Mouse (Mus musculus): ENCODE measurements around the gene Nme9. TPM values are rescaled to one million over a fixed set of nuclear protein-coding genes. Genes with fewer than 3 reads are reported as not detected.
A peak's percentile ranks its signal among the peaks of the same experiment; 100 is the strongest.

Gene Nme9
- polyA plus RNA-seq, 1 experiment from 2014 or later: not detected

- no peaks in the 10 kb centered on the region for H3K36me3 ChIP-seq (ENCODE audit: control insufficient read depth, insufficient read depth, low read length)
- H3K4me1 ChIP-seq (ENCODE audit: control insufficient read depth, insufficient read depth, low read length): no peaks in the 10 kb centered on the region
- 90% methylated on average over 4 of the region's 4 CpGs for WGBS
- no peak overlapping the region for H3K4me2 ChIP-seq (replicated peaks; ENCODE audit: low read depth, low read length)
- ATAC-seq (ENCODE audit: low FRiP score, low TSS enrichment): no peak
- H3K27ac ChIP-seq (ENCODE audit: low read depth, low read length): no peak overlapping the region
- no peak overlapping the region for H3K4me3 ChIP-seq (ENCODE audit: low read length)
- no peak overlapping the region for H3K9ac ChIP-seq (ENCODE audit: low read depth, low read length)
- no peaks in the 10 kb centered on the region for H3K9me3 ChIP-seq (ENCODE audit: control insufficient read depth, low read length)
- H3K27me3 ChIP-seq (ENCODE audit: control insufficient read depth, insufficient read depth, low read length): peaks cover 13% of the 10 kb centered on the region
These were observed 9.4 kb upstream of the Nme9 start for GRCm38 (mm10) chr9:99441647-99442433.

- ATAC-seq (ENCODE audit: low FRiP score, low TSS enrichment): peak; percentile 64
- H3K4me3 ChIP-seq (ENCODE audit: low read length): no peak overlapping the region
- no peaks in the 10 kb centered on the region for H3K36me3 ChIP-seq (ENCODE audit: control insufficient read depth, insufficient read depth, low read length)
- no peak overlapping the region for H3K4me2 ChIP-seq (replicated peaks; ENCODE audit: low read depth, low read length)
- no peaks in the 10 kb centered on the region for H3K9me3 ChIP-seq (ENCODE audit: control insufficient read depth, low read length)
- no peak overlapping the region for H3K9ac ChIP-seq (ENCODE audit: low read depth, low read length)
- WGBS: 32% methylated on average over 8 of the region's 8 CpGs
- H3K27ac ChIP-seq (ENCODE audit: low read depth, low read length): no peak overlapping the region
- no peaks in the 10 kb centered on the region for H3K27me3 ChIP-seq (ENCODE audit: control insufficient read depth, insufficient read depth, low read length)
- no peaks in the 10 kb centered on the region for H3K4me1 ChIP-seq (ENCODE audit: control insufficient read depth, insufficient read depth, low read length)
These were observed 6.6 kb upstream of the Nme9 start for GRCm38 (mm10) chr9:99444590-99445178.

GRCm38 (mm10) chr9:99446259-99446658, 5.0 kb upstream of the Nme9 start:
- Histone ChIP-seq H3K9me3 (ENCODE audit: control insufficient read depth, low read length) (no peaks in the 10 kb centered on the region), H3K27me3 (ENCODE audit: control insufficient read depth, insufficient read depth, low read length) (no peaks in the 10 kb centered on the region), H3K4me2 (replicated peaks; ENCODE audit: low read depth, low read length) (no peak overlapping the region), H3K4me1 (ENCODE audit: control insufficient read depth, insufficient read depth, low read length) (no peaks in the 10 kb centered on the region), H3K27ac (ENCODE audit: low read depth, low read length) (no peak overlapping the region), H3K36me3 (ENCODE audit: control insufficient read depth, insufficient read depth, low read length) (no peaks in the 10 kb centered on the region), H3K4me3 (ENCODE audit: low read length) (no peak overlapping the region), H3K9ac (ENCODE audit: low read depth, low read length) (no peak overlapping the region)
- ATAC-seq (ENCODE audit: low FRiP score, low TSS enrichment): no peak

- no peaks in the 10 kb centered on the region for H3K4me1 ChIP-seq (ENCODE audit: control insufficient read depth, insufficient read depth, low read length)
- no peaks in the 10 kb centered on the region for H3K27me3 ChIP-seq (ENCODE audit: control insufficient read depth, insufficient read depth, low read length)
- H3K9me3 ChIP-seq (ENCODE audit: control insufficient read depth, low read length): no peaks in the 10 kb centered on the region
- H3K36me3 ChIP-seq (ENCODE audit: control insufficient read depth, insufficient read depth, low read length): no peaks in the 10 kb centered on the region
- WGBS: 71% methylated on average over 3 of the region's 3 CpGs
- H3K9ac ChIP-seq (ENCODE audit: low read depth, low read length): no peak overlapping the region
- no peak overlapping the region for H3K4me2 ChIP-seq (replicated peaks; ENCODE audit: low read depth, low read length)
- no peak for ATAC-seq (ENCODE audit: low FRiP score, low TSS enrichment)
- no peak overlapping the region for H3K27ac ChIP-seq (ENCODE audit: low read depth, low read length)
- no peak overlapping the region for H3K4me3 ChIP-seq (ENCODE audit: low read length)
These were observed 4.0 kb upstream of the Nme9 start for GRCm38 (mm10) chr9:99447323-99447722.

- Histone ChIP-seq H3K9ac (ENCODE audit: low read depth, low read length) (no peak overlapping the region), H3K9me3 (ENCODE audit: control insufficient read depth, low read length) (no peaks in the 10 kb centered on the region), H3K36me3 (ENCODE audit: control insufficient read depth, insufficient read depth, low read length) (no peaks in the 10 kb centered on the region), H3K27me3 (ENCODE audit: control insufficient read depth, insufficient read depth, low read length) (no peaks in the 10 kb centered on the region), H3K4me1 (ENCODE audit: control insufficient read depth, insufficient read depth, low read length) (no peaks in the 10 kb centered on the region), H3K4me3 (ENCODE audit: low read length) (no peak overlapping the region), H3K27ac (ENCODE audit: low read depth, low read length) (no peak overlapping the region), H3K4me2 (replicated peaks; ENCODE audit: low read depth, low read length) (no peak overlapping the region)
- no peak for ATAC-seq (ENCODE audit: low FRiP score, low TSS enrichment)
- 40% methylated on average over 9 of the region's 9 CpGs for WGBS
These were observed 1.2 kb upstream of the Nme9 start for GRCm38 (mm10) chr9:99449886-99450647.

- Histone ChIP-seq H3K9me3 (ENCODE audit: control insufficient read depth, low read length) (no peaks in the 10 kb centered on the region), H3K4me3 (ENCODE audit: low read length) (no peak overlapping the region), H3K4me1 (ENCODE audit: control insufficient read depth, insufficient read depth, low read length) (no peaks in the 10 kb centered on the region), H3K4me2 (replicated peaks; ENCODE audit: low read depth, low read length) (no peak overlapping the region), H3K27ac (ENCODE audit: low read depth, low read length) (no peak overlapping the region), H3K9ac (ENCODE audit: low read depth, low read length) (no peak overlapping the region), H3K27me3 (ENCODE audit: control insufficient read depth, insufficient read depth, low read length) (no peaks in the 10 kb centered on the region), H3K36me3 (ENCODE audit: control insufficient read depth, insufficient read depth, low read length) (no peaks in the 10 kb centered on the region)
- ATAC-seq (ENCODE audit: low FRiP score, low TSS enrichment): no peak
- WGBS: 77% methylated on average over 4 of the region's 4 CpGs
These were observed 2.9 kb downstream of the Nme9 start for GRCm38 (mm10) chr9:99454211-99454610.

- no peaks in the 10 kb centered on the region for H3K36me3 ChIP-seq (ENCODE audit: control insufficient read depth, insufficient read depth, low read length)
- no peak overlapping the region for H3K9ac ChIP-seq (ENCODE audit: low read depth, low read length)
- H3K4me3 ChIP-seq (ENCODE audit: low read length): no peak overlapping the region
- 44% methylated on average over 12 of the region's 12 CpGs for WGBS
- no peaks in the 10 kb centered on the region for H3K9me3 ChIP-seq (ENCODE audit: control insufficient read depth, low read length)
- no peak for ATAC-seq (ENCODE audit: low FRiP score, low TSS enrichment)
- H3K4me1 ChIP-seq (ENCODE audit: control insufficient read depth, insufficient read depth, low read length): no peaks in the 10 kb centered on the region
- no peak overlapping the region for H3K27ac ChIP-seq (ENCODE audit: low read depth, low read length)
- H3K27me3 ChIP-seq (ENCODE audit: control insufficient read depth, insufficient read depth, low read length): no peaks in the 10 kb centered on the region
- no peak overlapping the region for H3K4me2 ChIP-seq (replicated peaks; ENCODE audit: low read depth, low read length)
These were observed 7.4 kb downstream of the Nme9 start for GRCm38 (mm10) chr9:99458529-99459208.

GRCm38 (mm10) chr9:99459730-99460129, 8.5 kb downstream of the Nme9 start:
- no peak overlapping the region for H3K27ac ChIP-seq (ENCODE audit: low read depth, low read length)
- H3K4me2 ChIP-seq (replicated peaks; ENCODE audit: low read depth, low read length): no peak overlapping the region
- H3K9ac ChIP-seq (ENCODE audit: low read depth, low read length): no peak overlapping the region
- H3K4me3 ChIP-seq (ENCODE audit: low read length): no peak overlapping the region
- no peak for ATAC-seq (ENCODE audit: low FRiP score, low TSS enrichment)
- no peaks in the 10 kb centered on the region for H3K9me3 ChIP-seq (ENCODE audit: control insufficient read depth, low read length)
- H3K4me1 ChIP-seq (ENCODE audit: control insufficient read depth, insufficient read depth, low read length): no peaks in the 10 kb centered on the region
- no peaks in the 10 kb centered on the region for H3K27me3 ChIP-seq (ENCODE audit: control insufficient read depth, insufficient read depth, low read length)
- 88% methylated on average over 4 of the region's 4 CpGs for WGBS
- no peaks in the 10 kb centered on the region for H3K36me3 ChIP-seq (ENCODE audit: control insufficient read depth, insufficient read depth, low read length)

Measured in kidney, embryonic 14.5 days (tissue).